Mouse (Mus musculus) inflammation-experienced regulatory T-cells, adult 6 months (primary cell): ENCODE results near the gene 4932438H23Rik. TPM values are rescaled to one million over a fixed set of nuclear protein-coding genes. Genes with fewer than 3 reads are reported as not detected.
A peak's percentile ranks its signal among the peaks of the same experiment; 100 is the strongest.
"Not testable (repeated sequence)": the region's sequence is repeated elsewhere in the genome, so short reads cannot be mapped to it uniquely, and the experiment has no call there.

Experiments
- ATAC-seq: one replicate; pipeline ENCODE4 v1.8.0; 2017
- polyA plus RNA-seq, 3 experiments: library from polyadenylated mRNA; unstranded; fragments of 100-300 nt; shearing (Covaris generic); gene quantifications; one replicate each; pipeline ENCODE4 v1.2.1; 2017

The 4932438H23Rik gene
- polyA plus RNA-seq, 3 experiments from 2014 or later, result 0.26 to 1.1 (median 0.36) TPM

GRCm38 (mm10) chr16:91097858-91098257 lies 2.9 kb upstream of the 4932438H23Rik start:
- no peak for ATAC-seq

- ATAC-seq, result no peak
These were observed 2.1 kb upstream of the 4932438H23Rik start for GRCm38 (mm10) chr16:91096984-91097506.

GRCm38 (mm10) chr16:91096016-91096415 lies 1.1 kb upstream of the 4932438H23Rik start:
- ATAC-seq, result no peak

GRCm38 (mm10) chr16:91086642-91087306 lies 8.1 kb downstream of the 4932438H23Rik start:
- ATAC-seq, result no peak

GRCm38 (mm10) chr16:91085239-91085825 lies 9.6 kb downstream of the 4932438H23Rik start:
- ATAC-seq, result no peak

GRCm38 (mm10) chr16:91084307-91085238 lies 10.3 kb downstream of the 4932438H23Rik start:
- no peak for ATAC-seq

- ATAC-seq, result no peak
These were observed 11.8 kb downstream of the 4932438H23Rik start for GRCm38 (mm10) chr16:91083002-91083646.

- ATAC-seq, result peak; percentile 79
These were observed 13.4 kb downstream of the 4932438H23Rik start for GRCm38 (mm10) chr16:91081508-91081907.

- ATAC-seq, result peak; percentile 57
These were observed 18.7 kb downstream of the 4932438H23Rik start for GRCm38 (mm10) chr16:91076180-91076579.

GRCm38 (mm10) chr16:91075423-91075822 lies 19.5 kb downstream of the 4932438H23Rik start:
- ATAC-seq, result not testable (repeated sequence)

- ATAC-seq, result peak; percentile 97
These were observed 21.6 kb downstream of the 4932438H23Rik start for GRCm38 (mm10) chr16:91073163-91073892.

- ATAC-seq, result no peak
These were observed 22.7 kb downstream of the 4932438H23Rik start for GRCm38 (mm10) chr16:91072256-91072655.

- ATAC-seq, result no peak
These were observed 26.0 kb downstream of the 4932438H23Rik start for GRCm38 (mm10) chr16:91068969-91069368.

- ATAC-seq, result no peak
These were observed 27.8 kb downstream of the 4932438H23Rik start for GRCm38 (mm10) chr16:91067122-91067521.

- ATAC-seq, result no peak
These were observed 30.1 kb downstream of the 4932438H23Rik start for GRCm38 (mm10) chr16:91064583-91065365.

- peak; percentile 25 for ATAC-seq
These were observed 31.1 kb downstream of the 4932438H23Rik start for GRCm38 (mm10) chr16:91063786-91064185.

GRCm38 (mm10) chr16:91061531-91062318 lies 33.2 kb downstream of the 4932438H23Rik start:
- ATAC-seq, result peak; percentile 56

- no peak for ATAC-seq
These were observed 37.2 kb downstream of the 4932438H23Rik start for GRCm38 (mm10) chr16:91057741-91058140.

GRCm38 (mm10) chr16:91057261-91057660 lies 37.7 kb downstream of the 4932438H23Rik start:
- peak; percentile 16 for ATAC-seq
